Mouse (Mus musculus): Measurements from ENCODE around the gene Gm49395.

The Gm49395 gene

DNA sequence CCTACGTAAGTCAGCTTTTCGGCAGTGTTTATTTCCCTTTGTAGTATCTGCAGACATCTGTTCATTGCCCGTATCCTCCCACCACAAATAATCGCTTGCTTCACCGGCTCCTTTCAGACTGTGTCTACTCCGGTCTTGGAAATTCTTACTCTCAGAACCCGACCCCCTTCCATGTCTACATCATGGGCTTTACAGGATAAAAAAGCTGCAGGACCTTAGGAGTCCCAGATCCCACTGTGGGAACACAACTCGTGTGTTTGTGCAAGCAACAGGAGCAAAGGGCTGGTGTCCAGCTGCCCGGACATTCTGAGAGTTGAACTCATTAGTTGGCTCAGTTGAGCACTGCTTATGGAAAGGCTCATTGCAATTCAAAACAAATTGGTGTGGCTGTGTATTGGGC lies 46.9 kb downstream of the Gm49395 start:
- peak in 1 of 2 experiments; percentile 7 for DNase-seq (ENCODE audit: low spot score in 2 of 2)

DNA sequence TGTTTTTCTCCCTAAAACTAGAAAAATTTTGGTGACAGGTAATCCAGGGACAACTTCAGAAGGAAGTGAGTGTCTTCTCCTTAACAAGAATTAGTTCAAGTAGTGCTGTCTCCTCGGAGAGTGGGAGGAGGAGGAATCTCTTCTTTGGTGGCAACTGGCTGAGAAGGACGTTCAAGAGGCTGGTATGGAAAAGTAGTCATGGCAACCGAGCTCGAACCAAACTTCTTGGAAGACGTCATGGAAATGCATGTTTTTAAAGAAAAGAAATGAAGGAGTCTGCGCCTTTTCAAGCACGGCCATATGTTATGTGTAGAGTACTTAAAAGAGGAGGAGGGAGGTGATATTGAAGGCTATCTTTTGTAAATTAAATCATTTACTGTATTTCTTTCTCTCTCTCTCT lies 49.2 kb downstream of the Gm49395 start:
- DNase-seq (ENCODE audit: low spot score in 2 of 2) = peak; percentile 19 to 53

DNA sequence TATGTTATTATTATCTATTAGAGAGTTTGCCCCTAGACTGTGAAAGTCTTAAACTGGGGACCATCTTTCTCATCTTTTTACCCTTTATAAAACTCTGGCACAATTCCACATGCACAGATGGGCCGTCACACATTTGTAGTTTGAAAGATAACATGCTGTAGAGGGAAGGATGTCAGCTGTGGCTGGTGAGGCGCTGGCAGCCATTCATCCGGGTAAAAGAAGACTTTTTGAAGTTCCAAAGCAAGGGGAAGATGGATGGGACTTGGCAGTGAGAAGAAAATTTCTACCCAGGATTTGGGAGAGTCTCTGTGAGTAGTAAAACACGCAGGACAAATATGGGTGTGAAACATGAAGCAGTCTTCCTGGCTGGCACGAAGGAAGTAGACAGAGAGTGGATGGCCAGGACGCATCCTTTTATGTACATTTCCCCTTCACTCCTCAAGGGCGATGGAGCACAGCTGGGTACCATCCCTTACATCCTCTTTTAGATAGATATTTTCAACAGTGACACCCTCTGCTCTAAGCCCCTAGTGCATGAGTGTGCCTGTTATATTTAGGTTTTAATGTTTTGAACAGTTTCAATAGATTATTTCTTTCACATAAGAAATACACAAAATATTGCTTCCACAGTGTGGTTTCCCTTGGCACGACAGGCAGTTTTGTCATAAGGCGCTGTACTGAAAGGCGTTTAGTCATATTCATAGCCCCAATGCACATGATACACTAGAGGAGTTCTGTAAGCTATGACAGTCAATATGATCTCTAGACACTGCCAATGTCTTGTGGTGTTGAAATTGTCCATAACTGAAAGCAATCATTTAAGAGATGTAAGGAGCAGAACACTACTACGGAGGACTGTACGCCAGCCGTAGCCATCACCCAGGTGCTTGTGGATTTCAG lies 50.8 kb downstream of the Gm49395 start:
- DNase-seq (ENCODE audit: low spot score in 2 of 2) = no peak

DNA sequence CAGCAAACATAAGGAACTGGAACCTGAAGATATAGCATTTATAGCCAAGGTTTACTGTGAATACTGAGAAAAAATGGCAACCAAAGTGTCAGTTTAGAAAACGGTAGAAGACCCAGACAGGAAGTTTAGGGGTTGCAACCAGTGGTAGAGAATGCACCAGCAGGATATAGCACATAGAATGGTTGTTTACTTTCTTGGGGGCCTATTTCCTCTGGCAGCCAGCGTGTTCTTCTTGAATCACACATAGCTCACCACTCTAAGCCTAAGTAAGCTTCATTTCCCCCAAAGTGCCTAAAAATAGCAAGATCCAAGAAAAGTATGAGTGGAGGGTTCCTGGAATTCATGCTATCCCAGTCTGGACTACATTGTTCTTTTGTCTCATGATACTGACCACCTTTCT lies 59.1 kb downstream of the Gm49395 start:
- no peak for DNase-seq (ENCODE audit: low spot score in 2 of 2)

DNA sequence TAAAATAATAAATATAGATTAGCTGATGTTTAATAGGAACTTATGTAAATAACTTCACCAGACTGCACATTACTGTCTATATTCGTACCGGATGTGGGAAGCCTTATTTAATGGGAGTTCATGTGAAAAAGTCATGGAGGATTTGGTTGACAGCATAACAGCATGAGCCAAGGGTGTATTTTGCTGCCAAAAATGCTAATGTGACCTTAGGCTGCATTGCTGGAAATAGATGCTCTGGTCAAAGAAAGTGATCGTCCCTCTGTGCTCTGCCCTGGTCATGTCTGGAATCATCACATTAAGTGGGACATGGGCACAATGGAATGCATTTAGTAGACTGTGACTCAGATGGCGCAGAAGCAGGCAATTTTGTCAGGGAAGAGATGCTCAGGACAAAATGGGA lies 64.4 kb downstream of the Gm49395 start:
- no peak for DNase-seq (ENCODE audit: low spot score in 2 of 2)

DNA sequence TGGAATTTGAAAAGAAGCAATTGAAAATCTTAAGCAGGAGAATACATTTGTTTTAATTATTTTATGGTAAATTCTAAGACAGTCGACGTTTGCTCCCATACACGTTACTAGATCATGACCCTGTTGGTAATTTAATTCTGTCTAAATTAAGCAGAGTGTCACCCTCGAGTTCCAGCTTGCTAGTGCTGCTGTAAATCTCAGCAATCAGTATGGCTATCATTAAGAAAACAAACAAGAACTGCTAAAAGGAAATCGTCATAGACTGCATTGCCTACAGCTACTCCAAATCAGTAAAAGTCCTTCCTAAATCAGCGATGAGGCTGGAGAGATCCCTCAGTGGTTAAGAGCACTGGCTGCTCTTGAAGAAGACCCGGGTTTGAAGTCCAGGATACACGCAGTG lies 66.3 kb downstream of the Gm49395 start:
- no peak for DNase-seq (ENCODE audit: low spot score in 2 of 2)

DNA sequence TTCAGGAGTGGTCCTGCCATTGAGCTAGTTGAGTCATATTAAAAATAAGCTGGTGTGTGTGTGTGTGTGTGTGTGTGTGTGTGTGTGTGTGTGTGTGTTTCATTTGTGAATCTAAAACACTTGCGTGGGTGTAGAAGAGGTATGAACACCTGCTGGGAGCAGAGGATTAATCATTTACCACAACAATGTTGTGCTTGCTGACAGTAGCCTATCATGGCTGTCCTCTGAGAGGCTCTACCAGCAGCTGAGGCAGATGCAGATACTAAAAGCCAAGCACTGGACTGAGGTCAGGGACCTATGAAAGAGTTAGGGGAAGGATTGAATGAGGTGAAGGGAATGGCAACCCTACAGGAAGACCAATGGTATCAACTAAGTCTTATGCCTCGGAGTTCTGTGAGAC lies 68.6 kb downstream of the Gm49395 start:
- DNase-seq (ENCODE audit: low spot score in 2 of 2) = no peak

DNA sequence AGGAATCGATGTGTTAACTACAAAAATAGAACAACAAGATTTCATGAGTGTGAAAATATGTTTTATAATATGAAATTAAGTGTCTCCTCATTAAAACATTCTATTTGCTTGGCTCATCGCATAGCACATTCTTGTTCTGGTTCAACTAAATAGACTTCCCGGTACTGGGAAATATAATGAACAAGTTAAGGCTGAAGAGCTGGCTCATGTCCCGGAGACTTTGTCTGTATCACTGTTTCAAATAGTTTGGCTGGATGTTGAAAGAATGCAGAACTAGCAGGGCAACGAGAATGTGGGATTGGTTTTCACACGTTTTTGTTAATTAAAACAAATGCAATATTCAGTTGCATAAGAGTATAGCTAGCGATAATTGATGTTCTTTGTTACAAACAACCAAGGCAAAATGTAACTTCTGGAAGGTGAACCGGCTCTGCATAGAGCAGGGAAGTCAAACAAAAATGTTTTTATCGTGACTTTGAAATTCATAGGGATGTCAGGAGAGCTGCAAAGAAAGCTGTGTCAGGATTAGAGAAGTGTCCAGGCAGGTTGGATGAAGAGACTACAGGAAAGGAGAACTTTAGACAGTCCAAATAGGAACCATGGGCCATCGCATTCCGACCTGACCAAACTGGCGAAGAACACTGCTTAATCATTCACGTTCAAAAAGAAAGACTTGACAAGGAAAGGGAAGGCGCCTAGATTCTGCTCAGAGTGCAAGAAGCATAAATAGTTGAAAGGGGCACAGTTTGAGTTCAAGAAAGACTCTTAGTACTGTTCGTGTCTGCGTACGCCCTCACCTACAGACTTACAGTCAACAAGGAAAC lies 70.3 kb downstream of the Gm49395 start:
- peak in 1 of 2 experiments; percentile 16 for DNase-seq (ENCODE audit: low spot score in 2 of 2)

DNA sequence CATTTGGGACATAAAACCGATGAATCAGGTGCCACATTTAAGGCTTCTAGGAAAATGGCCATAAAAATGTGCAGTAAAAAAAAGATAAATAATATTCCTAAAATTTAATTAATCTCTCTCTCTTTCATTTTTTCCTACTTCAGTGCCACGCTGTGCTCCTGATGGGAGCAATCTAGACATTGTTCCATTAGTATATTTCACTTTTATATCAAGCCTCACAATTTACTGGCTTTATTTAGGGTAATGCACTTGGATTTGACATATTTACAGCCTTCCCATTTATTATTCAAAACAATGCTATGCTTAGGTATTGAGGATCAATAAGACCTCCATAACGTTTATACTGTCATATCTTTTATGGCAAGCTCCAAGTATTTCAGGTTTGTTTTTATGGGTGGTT lies 76.3 kb downstream of the Gm49395 start:
- DNase-seq (ENCODE audit: low spot score in 2 of 2) = no peak

DNA sequence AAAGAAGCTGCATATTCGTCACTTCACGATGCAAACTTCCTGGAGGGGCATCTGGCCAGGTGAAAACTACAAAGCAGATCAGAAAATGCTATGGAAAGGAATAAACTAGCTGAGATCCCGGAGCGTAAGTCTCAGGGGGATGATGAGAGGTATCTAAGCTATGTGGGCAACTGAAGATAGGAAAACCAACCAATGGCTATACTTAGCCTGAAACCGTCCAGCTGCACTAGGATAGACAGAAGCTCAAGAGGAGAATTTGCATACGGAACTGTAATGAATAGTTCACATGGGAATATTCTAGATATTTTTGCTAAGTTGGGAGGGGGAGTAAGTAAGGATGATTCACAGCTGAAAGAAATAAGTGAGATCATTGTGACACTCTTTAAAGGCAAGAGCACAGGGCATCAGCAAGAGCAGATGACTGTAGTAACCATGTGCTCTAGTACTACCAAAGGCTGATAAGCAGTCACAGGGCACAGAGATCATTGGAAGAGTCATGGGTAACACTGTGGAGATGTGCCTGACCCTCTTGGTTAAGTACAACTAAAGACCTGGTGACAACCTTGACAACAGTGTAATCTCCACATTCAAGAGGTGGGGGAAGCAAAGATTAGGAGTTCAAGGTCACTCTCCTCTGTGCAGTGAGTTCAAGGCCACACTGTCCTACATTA lies 79.5 kb downstream of the Gm49395 start:
- DNase-seq (ENCODE audit: low spot score in 2 of 2) = no peak

DNA sequence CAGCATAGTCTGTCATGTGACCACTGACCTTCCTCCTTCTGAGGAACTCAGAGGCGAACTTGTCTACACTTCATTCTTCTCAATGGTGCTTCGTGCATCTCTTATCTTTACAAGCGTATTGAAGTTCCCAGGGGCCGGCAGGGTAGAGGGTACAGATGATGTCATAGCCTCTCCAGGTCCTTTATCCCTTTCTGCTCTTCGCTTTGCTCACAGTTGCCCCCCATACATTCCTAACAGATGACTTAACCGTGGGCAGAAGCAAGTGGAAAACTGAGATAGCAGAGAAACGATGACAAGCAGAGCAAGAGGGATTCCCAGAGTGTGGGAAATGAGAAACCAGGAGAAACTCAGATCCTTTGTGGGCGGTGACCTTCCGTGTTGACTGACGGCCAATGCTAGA lies 80.3 kb downstream of the Gm49395 start:
- DNase-seq (ENCODE audit: low spot score in 2 of 2) = no peak

DNA sequence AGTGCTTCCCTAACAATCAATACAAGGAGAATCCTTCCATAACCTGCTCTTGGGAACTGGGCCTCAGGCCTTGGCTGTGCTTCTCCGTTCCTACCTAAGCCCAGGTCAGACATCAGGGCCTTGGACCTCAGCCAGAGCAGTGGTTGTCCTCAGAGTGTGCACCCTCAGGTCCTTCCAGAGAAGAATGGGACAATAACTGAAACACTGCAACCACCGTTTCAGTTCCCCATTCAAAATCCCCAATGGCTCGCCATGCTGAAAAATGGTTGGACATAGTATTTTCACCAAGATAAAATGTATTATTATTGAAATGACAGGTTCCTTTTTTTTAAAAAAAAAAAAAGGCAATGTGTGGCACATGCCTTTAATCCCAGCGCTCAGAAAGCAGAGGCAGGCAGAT lies 81.0 kb downstream of the Gm49395 start:
- no peak for DNase-seq (ENCODE audit: low spot score in 2 of 2)

DNA sequence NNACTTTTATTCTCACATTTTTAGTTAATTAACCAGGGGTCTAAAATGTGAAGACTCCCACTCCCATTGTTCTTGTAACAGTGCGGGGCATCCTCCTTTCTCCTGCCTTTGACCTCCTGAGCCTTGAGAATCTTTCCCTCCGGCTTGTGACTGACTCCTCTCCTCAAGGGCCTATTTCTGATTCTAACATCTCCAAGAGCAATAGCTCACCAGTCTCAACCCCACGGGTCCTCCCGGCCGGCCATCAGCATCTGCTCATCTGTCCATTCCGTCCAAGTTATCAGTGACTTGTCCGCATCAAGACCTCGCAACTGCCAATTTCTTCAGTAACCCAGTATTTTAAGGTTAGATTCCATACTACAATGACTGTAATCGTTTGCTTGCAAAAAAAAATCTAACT lies 84.2 kb downstream of the Gm49395 start:
- no peak for DNase-seq (ENCODE audit: low spot score in 2 of 2)

DNA sequence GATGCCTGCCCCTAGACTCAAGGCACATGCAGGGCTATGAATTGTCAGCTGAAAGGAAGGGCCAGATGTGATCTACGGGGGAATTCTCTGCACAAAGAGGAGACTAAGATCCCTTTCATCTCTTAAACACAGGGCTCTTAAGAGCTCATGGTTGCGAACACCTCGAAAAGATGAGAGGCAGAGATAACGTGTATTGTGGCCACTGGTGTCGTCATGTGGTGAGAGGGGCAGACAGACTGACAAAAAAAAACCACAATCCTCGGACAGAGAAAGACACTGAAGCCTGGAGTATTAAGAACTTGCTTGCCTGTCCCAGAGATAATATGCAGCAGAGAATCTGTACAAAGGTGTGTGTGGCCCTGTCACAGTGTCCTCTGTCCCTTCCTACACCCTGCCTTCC lies 90.2 kb downstream of the Gm49395 start:
- DNase-seq (ENCODE audit: low spot score in 2 of 2) = no peak

DNA sequence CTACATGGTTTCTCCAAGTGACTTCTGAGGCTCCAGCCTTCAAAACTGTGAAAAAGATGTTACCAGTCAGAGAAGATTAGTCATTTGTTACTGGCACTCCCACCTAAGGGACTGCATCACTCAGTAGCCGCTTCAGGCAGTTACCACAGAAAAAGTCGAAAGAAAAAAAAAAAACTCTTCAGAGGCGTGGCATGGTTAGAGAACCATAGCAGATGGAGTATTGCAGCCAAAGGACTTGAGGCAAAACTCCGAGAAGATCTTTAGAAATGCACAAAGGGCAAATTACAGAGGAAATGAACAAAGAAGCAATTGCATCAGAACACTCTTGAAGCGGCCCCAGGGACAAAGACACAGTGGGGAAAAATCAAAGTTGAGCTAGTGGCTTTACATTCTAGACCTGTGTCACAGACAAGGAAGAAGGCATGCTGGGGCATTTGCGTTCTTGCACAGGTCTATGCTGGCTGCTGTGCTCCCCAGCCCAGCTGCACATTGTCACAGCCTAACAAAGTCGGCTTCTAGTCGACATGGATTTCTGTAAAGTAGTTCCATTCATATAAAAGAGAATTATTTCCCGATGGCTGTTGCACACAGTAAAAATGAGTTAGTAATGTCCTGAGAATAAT lies 95.4 kb downstream of the Gm49395 start:
- DNase-seq (ENCODE audit: low spot score in 2 of 2) = no peak

DNA sequence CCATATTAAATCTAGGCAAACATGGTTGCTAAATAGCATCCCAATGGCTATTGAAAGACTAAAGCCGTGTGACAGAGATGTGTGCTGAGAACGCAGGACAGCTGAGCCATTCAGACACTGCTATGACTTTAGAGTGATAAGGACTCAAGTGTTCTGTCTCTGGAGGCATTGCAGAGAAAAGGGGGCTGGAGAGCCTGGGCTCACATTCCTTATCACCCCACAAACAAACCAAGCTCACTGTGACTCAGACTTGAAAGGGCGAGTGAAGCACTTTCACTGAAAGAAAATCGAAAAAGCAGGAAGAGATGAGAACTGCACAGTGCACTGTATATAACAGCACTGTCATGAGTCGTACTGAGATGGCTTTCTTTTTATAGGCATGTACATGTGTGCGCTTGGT lies 96.4 kb downstream of the Gm49395 start:
- no peak for DNase-seq (ENCODE audit: low spot score in 2 of 2)

DNA sequence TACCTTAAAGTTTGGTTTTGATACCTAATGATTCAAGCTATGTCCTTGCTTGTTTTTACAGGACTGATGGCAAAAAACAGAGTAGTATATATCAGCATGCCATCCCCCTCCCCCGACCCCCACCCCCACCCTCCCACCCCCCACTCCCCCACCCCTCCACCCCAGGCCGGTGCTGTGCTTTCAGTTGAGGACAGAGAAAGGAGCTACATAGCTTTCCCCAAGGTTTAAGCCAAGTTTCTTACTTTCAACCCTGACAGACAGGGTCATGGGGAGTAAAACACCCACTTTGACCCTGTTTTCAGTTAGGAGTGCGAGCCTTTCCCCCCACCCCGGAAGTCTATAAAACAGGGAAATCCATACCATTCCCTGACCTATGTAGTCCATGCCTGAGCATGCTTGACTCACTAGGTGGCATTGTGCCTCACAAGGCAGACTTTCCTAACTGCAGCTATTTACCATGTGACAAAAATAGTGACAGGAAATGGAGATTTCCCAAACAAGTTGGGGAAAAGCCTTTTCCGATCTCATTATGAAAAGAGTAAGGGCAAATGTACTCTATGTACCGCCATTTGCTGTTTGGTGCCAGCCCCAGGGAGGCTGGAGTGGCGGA lies 98.2 kb downstream of the Gm49395 start:
- DNase-seq (ENCODE audit: low spot score in 2 of 2) = no peak

DNA sequence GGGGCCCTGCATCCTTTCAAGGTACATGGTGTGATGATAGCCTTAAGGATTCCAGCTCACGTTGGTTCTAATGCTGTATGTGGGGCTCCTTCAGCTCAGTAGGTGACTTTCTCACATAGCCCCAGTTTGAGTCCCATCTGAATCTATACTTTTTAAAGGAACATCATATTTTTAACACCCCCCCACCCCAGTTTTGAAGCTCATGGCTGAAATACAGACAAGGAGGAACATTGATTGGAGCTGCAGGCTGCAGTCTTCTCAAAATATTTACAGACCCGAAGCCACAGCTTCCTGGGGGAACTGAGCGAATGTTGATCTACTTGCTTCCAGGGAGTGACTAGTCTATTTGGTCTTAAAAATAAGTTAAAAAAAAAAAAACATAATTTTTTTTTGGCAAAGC lies 98.9 kb downstream of the Gm49395 start:
- no peak for DNase-seq (ENCODE audit: low spot score in 2 of 2)

DNA sequence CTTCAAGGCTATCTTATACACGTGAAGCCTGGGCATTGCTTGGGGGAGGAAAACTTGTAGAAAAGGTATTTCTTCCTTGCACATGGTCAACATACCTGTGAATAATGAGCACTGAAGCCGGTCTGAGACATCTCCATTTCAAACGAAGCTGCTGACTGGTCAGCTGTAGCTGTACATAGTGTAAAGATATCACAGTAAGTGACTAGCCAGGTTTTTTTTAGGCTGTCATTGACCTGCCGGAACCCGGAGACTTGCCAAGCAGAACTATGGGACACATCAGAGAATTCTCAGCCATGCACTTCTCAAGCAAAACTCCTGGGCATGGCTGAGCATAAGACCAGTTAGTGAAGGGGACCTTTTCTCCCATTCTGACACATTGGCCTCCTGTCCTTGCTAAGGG lies 99.6 kb downstream of the Gm49395 start:
- no peak for DNase-seq (ENCODE audit: low spot score in 2 of 2)

DNA sequence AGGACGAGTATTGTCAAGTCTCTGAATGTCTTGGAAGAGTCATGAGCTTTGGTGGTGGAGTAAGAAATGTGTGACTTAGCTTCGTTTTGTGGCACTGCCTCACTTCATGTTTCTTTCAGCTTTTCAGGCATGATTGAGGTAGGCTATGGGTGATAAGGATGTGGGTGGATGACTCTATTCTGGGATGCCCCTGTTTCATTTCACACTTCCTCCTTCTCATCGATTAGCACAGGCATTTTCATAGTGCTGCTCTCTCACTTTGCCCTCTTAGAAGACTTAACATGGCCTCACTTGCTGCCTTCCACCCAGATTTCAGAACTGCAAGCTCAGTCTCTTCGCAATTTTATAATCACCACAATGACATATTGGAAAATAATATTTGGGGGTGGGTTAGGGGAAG lies 102.1 kb downstream of the Gm49395 start:
- DNase-seq (ENCODE audit: low spot score in 2 of 2) = no peak

DNA sequence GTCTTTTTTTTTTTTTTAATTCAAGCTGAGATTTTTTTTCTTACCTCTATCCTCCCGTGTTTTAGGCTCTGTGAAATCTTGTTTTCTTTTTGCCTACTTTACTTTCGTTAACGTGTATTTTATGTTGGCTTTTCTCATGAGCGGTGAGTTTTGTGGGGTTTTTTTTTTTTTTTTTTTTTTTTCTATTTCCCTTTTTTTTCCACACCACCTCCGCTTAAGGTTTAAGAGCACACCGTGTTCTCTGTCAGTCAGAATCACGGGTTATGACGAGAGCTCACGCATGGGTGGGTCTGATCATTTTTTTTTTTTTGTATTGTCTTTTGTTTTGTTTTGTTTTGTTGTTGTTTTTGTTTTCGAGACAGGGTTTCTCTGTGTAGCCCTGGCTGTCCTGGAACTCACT lies 103.6 kb downstream of the Gm49395 start:
- DNase-seq (ENCODE audit: low spot score in 2 of 2) = no peak

Data from right cerebral cortex, adult 2 months (tissue).